Mouse (Mus musculus): ENCODE data around the gene Zscan10. TPM values are rescaled to one million over a fixed set of nuclear protein-coding genes. Genes with fewer than 3 reads are reported as not detected.
"Not testable (repeated sequence)": the region's sequence is repeated elsewhere in the genome, so short reads cannot be mapped to it uniquely, and the experiment has no call there.

The Zscan10 gene
- polyA plus RNA-seq, 1 experiment, result not detected

DNA sequence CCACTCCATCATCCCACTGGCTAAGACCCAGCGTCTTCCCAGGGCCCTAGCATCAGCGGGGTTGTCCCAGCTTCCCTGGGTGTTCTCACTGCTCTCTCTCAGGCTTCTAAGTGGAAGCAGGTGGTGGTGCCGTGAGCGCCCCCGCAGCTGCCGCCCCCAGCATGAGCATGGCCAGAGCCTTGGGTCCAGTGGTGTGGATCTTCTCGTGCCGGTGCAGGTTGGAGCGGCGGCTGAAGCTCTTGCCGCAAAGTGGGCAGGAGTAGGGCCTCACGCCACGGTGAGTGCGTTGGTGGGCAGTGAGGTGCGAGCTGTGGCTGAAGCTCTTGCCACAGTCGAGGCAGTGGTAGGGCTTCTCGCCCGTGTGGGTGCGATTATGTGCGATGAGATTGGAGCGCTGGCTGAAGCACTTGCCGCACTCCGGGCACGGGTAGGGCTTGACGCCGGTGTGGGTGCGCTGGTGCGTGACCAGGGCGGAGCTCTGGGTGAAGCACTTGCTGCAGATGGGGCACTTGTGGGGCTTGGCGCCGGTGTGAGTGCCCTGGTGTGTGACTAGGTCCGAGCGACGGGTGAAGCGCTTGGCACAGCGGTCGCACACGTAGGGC lies 24.6 kb upstream of the Zscan10 start:
- Histone ChIP-seq H3K36me3 (ENCODE audit: control insufficient read depth) (peaks cover 8% of the 10 kb centered on the region; the same call in 1 of the 2 replicates), H3K4me3 (replicated peaks) (no peak overlapping the region), H3K9me3 (ENCODE audit: control insufficient read depth, low read length) (no peaks in the 10 kb centered on the region), H3K27me3 (ENCODE audit: control insufficient read depth) (no peaks in the 10 kb centered on the region), H3K4me1 (ENCODE audit: control insufficient read depth) (no peaks in the 10 kb centered on the region)
- TF ChIP-seq TAL1 (IDR thresholded peaks at IDR 0.05; ENCODE audit: low read length), result no peak
- no peak for TF ChIP-seq GATA1 (IDR thresholded peaks at IDR 0.05; ENCODE audit: low read length)

DNA sequence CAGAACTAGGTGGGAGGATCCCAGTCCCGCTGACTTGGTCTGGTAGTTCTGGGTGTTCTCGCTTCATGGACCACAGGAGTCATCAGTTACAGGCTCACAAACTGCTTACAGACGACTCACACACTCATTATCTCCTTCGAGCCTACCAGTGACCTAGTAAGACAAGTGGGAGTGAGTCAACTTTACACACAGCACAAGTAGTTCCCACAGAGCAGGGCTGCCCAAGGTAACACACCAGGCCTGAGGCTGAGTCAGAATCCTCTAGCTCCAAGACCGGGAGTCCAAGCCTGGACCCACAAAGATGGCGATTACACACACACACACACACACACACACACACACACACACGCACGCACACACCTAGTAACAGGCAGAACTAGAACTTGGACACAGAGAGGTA lies 15.9 kb upstream of the Zscan10 start:
- peaks cover 6% of the 10 kb centered on the region for H3K4me1 ChIP-seq (ENCODE audit: control insufficient read depth)
- peaks cover 29% of the 10 kb centered on the region for H3K27me3 ChIP-seq (ENCODE audit: control insufficient read depth)
- no peak overlapping the region for H3K4me3 ChIP-seq (replicated peaks)
- no peaks in the 10 kb centered on the region; the same call in 1 of the 2 replicates for H3K36me3 ChIP-seq (ENCODE audit: control insufficient read depth)
- no peaks in the 10 kb centered on the region for H3K9me3 ChIP-seq (ENCODE audit: control insufficient read depth, low read length)
- TF ChIP-seq TAL1 (IDR thresholded peaks at IDR 0.05; ENCODE audit: low read length), result no peak

GRCm38 (mm10) chr17:23585721-23586491 lies 14.8 kb upstream of the Zscan10 start:
- Histone ChIP-seq H3K4me3 (replicated peaks) (peak overlapping the region; percentile 56), H3K9me3 (ENCODE audit: control insufficient read depth, low read length) (no peaks in the 10 kb centered on the region)
- no peak for TF ChIP-seq TAL1 (IDR thresholded peaks at IDR 0.05; ENCODE audit: low read length)
- no peak for TF ChIP-seq GATA1 (IDR thresholded peaks at IDR 0.05; ENCODE audit: low read length)

DNA sequence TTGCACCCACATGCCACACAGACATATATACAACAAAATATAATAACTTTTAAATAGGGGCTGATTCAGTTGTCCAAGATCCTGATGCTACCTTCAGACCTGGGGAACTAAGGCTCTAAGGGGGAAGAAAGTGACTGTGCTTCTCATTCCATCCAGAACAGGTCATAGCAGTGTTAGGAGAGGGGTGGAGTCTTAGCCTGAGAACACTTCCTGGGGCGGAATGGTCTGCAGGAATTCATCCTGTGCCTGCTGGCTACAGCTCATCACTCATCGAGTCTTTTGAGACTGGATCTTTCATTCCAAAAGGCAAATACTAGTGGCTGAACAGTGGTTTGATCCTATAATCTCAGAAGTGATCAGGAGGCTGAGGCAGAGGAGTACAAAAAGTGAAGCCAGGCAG lies 13.4 kb upstream of the Zscan10 start:
- Histone ChIP-seq H3K9me3 (ENCODE audit: control insufficient read depth, low read length) (no peaks in the 10 kb centered on the region), H3K27me3 (ENCODE audit: control insufficient read depth) (peaks cover 29% of the 10 kb centered on the region), H3K4me1 (ENCODE audit: control insufficient read depth) (peaks cover 11% of the 10 kb centered on the region), H3K4me3 (replicated peaks) (no peak overlapping the region), H3K36me3 (ENCODE audit: control insufficient read depth) (no peaks in the 10 kb centered on the region)
- no peak for TF ChIP-seq GATA1 (IDR thresholded peaks at IDR 0.05; ENCODE audit: low read length)

More at GRCm38 (mm10) chr17:23585721-23586491, 14.8 kb upstream of the Zscan10 start:
- Histone ChIP-seq H3K36me3 (ENCODE audit: control insufficient read depth) (no peaks in the 10 kb centered on the region; the same call in 1 of the 2 replicates), H3K4me1 (ENCODE audit: control insufficient read depth) (peaks cover 6% of the 10 kb centered on the region), H3K27me3 (ENCODE audit: control insufficient read depth) (peaks cover 29% of the 10 kb centered on the region)

DNA sequence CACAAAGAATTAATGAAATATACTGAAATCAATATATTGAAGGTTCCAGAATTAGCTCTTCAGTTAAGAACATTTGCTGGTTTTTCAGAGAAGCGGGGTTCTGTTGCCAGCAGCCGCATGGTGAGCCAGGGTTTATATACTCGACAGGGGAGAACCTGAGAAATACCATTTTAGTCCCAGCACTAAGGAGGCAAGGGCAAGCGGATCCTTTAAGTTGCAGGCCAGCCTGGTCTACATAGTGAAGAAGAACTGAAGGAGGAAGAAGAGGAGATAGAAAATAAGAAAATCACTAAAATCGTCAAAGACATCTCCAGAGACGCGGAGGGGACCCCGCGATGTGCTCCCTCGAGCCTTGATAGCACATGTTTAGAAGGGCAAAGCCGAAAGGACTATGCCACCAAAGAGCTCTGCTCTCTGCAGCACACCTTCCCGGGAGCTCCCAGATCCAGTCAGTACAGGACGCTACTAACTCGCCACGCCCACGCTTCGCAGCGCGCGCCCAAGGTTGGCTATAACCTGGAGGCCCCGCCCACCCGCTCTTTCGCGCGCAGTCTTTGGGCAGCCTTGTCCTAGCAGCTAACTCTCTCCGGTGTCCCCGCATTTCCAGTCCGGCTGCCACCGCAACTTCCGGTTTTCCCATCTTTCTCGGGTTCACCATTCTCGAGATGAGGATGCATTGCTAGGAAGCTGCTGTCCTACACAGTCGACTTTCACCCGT lies 8.3 kb upstream of the Zscan10 start:
- no peaks in the 10 kb centered on the region for H3K9me3 ChIP-seq (ENCODE audit: control insufficient read depth, low read length)
- TF ChIP-seq TAL1 (IDR thresholded peaks at IDR 0.05; ENCODE audit: low read length) (no peak), GATA1 (IDR thresholded peaks at IDR 0.05; ENCODE audit: low read length) (no peak)
- no peaks in the 10 kb centered on the region for H3K27me3 ChIP-seq (ENCODE audit: control insufficient read depth)
- peak overlapping the region; percentile 81 for H3K4me3 ChIP-seq (replicated peaks)
- H3K36me3 ChIP-seq (ENCODE audit: control insufficient read depth), result no peaks in the 10 kb centered on the region
- H3K4me1 ChIP-seq (ENCODE audit: control insufficient read depth), result peaks cover 18% of the 10 kb centered on the region

- H3K4me1 ChIP-seq (ENCODE audit: control insufficient read depth), result peaks cover 20% of the 10 kb centered on the region
- H3K4me3 ChIP-seq (replicated peaks), result peak overlapping the region; percentile 81
- H3K27me3 ChIP-seq (ENCODE audit: control insufficient read depth), result no peaks in the 10 kb centered on the region
- H3K9me3 ChIP-seq (ENCODE audit: control insufficient read depth, low read length), result no peaks in the 10 kb centered on the region
- TF ChIP-seq TAL1 (IDR thresholded peaks at IDR 0.05; ENCODE audit: low read length) (no peak), GATA1 (IDR thresholded peaks at IDR 0.05; ENCODE audit: low read length) (no peak)
- no peaks in the 10 kb centered on the region for H3K36me3 ChIP-seq (ENCODE audit: control insufficient read depth)
Measured at GRCm38 (mm10) chr17:23592926-23593300, 7.7 kb upstream of the Zscan10 start.

GRCm38 (mm10) chr17:23595139-23595538 lies 5.5 kb upstream of the Zscan10 start:
- H3K9me3 ChIP-seq (ENCODE audit: control insufficient read depth, low read length); H3K4me3 ChIP-seq (replicated peaks); H3K27me3 ChIP-seq (ENCODE audit: control insufficient read depth); H3K36me3 ChIP-seq (ENCODE audit: control insufficient read depth): not testable (repeated sequence)
- H3K4me1 ChIP-seq (ENCODE audit: control insufficient read depth), result peaks cover 40% of the 10 kb centered on the region

DNA sequence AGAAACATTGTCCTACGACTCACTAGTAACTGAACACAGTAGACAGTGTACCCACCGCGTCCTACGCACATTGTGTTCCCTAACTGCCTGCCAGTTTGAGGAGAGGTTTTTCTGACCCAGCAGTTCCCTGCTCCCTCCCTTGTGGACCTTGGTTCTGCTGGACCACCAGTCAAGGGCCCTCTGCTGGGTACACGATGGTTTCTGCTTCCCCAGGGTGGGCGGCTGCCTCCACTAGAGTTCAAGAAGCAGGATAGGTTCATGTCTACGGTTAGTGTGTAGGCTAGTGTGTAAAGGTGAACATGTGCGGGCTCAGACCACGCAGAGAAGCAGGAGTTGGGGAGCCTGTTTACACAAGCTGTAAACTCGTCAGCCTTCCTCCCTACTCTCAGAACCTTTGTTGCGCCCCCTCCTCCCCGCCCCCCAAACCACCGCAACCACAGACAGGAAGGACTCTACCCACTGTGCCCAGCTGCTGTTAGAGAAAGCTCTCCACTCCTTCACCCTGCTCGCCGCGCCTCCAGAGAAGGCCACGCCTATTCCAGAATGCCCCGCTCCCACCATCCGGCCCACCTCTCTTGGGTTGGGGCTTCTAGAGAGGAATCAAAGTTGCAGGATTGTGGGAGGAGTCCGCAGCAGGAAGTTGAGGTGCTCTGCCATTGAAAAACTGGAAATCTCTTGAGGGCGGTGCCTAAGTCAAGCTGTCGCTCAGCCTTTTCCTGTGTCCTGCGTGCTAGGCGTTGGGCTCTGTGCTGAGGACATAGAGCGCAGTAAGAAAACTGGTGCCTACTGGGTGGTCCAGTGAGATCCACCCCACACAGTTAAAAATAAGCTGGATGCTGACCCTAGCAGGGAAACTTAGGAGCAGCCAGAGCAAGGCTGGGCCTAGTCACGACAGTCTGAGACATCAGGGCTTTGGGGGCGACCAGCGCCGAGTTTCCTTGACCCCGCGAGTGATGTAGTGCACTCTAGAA lies 1.8 kb upstream of the Zscan10 start, which contains the start of gene Zfp13:
Gene Zfp13 (minus strand): TSS at position 906 of the 971 bp plus-strand sequence.
- Histone ChIP-seq H3K27me3 (ENCODE audit: control insufficient read depth) (no peaks in the 10 kb centered on the region), H3K4me1 (ENCODE audit: control insufficient read depth) (peaks cover 23% of the 10 kb centered on the region), H3K9me3 (ENCODE audit: control insufficient read depth, low read length) (no peaks in the 10 kb centered on the region), H3K4me3 (replicated peaks) (peak within 1 kb of the TSS; percentile 65), H3K36me3 (ENCODE audit: control insufficient read depth) (no peaks in the 10 kb centered on the region)
- no peak for TF ChIP-seq TAL1 (IDR thresholded peaks at IDR 0.05; ENCODE audit: low read length)
- TF ChIP-seq GATA1 (IDR thresholded peaks at IDR 0.05; ENCODE audit: low read length), result no peak
